Mouse (Mus musculus) heart, postnatal 0 days (tissue): ENCODE measurements around the gene Layn.

ENCODE experiments used
- CTCF ChIP-seq: IDR thresholded peaks from 2 replicates; pipeline ENCODE4 v1.5.1; 2016; ENCODE audit warnings: antibody characterized with exemption, control low read depth, low read depth
- EP300 ChIP-seq: IDR thresholded peaks from 2 replicates; pipeline ENCODE4 v1.6.1; 2016; ENCODE audit warnings: antibody characterized with exemption, low read depth

DNA sequence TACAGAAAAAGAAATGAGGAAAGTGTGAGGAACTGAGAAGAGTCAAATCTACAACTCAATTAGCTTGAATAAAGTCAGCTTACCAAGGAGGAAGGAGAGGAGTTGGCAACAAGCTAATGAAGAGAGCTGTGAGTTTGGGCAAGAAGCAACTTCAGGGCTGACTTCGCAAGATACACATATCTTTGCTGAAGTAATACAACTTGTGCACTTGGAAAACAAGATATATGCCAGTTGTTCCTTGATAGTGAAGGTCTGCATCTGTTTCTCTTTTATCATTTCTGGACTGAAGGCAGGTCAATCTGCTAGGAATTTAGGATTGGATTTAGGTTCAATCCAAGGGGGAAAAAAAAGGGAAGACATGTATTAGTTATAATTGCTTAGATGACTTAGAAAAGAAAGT, 63.2 kb downstream of the Layn start:
- TF ChIP-seq EP300 (no peak), CTCF (no peak)
